Mouse (Mus musculus) gastrocnemius, postnatal 36 days (tissue): ENCODE results near the gene Apoc3. TPM values are rescaled to one million over a fixed set of nuclear protein-coding genes. Genes with fewer than 3 reads are reported as not detected.

Source experiments
- DNase-seq, 2 experiments: peaks; one replicate each; pipeline ENCODE4 v3.0.0; 2022
- intact Hi-C: fragments of 180-260 bp; cut with DNase I; formaldehyde crosslinking; loops from one replicate; pipeline ENCODE4 v1.15.1; 2025
- long read RNA-seq, 2 experiments: library from polyadenylated mRNA; stranded (forward); transcript quantifications; one replicate each; pipeline ENCODE4 v2.0.0; 2021
- total RNA-seq, 2 experiments: library from RNA; stranded (reverse); gene quantifications; 2 replicates each; pipeline ENCODE4 v1.2.3; 2021

The Apoc3 gene
- under 1 TPM; 0.44 to 0.89 TPM for total RNA-seq
- long read RNA-seq, experiment 1, result 0 reads
- long read RNA-seq, experiment 2, partial matches to known transcripts, result 2 of 2 reads
- long read RNA-seq, experiment 2, other reads (novel, unspliced or antisense), result 0 of 2 reads

DNA sequence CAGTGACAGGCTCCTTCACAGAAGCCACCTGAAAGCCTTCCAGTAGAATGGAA, at the start of gene Apoc3:
TSS of gene Apoc3 (minus strand) at position 41 of the 53 bp plus-strand sequence.
- DNase-seq, result no peak
- intact Hi-C loops, result no loop called here

GRCm38 (mm10) chr9:46282631-46283436, 47.4 kb upstream of the Apoc3 start, which contains the start of gene Bud13:
Gene Bud13 (plus strand): TSS chr9:46283008.
- peak; percentile 90 to 91 for DNase-seq
- intact Hi-C loops, result no loop called here

GRCm38 (mm10) chr9:46274494-46274893, 39.1 kb upstream of the Apoc3 start:
- intact Hi-C loops, result no loop called here
- no peak for DNase-seq

DNA sequence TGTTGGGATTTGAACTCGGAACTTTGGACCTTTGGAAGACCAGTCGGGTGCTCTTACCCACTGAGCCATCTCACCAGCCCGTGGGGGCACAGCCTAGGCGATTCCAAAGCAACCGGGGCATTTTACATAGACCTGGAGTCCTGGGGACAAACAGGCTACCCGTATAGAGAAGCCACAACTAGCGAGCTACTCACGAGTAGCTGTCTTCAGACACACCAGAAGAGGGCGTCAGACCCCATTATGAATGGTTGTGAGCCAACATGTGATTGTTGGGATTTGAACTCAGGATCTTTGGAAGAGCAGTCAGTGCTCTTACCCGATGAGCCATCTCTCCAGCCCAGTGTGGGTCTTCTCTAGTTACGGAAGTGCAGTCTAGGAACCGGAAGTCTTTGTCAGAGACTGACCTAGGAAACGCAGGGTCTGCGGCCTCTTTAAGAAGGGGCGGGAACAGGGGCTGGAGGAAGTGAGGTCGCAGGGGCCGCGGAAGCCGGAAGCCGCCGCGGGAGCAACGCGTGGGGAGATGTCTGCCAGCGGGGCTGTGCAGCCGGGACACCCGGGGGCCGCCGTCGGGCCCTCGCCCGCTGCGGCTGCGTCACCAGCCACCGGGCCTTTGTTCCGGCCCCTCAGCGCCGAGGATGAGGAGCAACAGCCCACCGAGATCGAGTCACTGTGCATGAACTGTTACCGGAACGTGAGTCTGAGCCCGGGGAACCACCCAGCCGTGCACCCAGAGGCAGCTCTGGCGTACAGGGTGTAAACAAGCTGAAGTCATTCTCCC, 37.4 kb upstream of the Apoc3 start, which contains the start of gene Zpr1:
TSS of gene Zpr1 (plus strand) at position 388 of the 778 bp plus-strand sequence.
- peak; percentile 78 to 82 for DNase-seq
- intact Hi-C loops, result no loop called here

GRCm38 (mm10) chr9:46272070-46272469, 36.6 kb upstream of the Apoc3 start:
- DNase-seq, result no peak
- intact Hi-C loops, result no loop called here

DNA sequence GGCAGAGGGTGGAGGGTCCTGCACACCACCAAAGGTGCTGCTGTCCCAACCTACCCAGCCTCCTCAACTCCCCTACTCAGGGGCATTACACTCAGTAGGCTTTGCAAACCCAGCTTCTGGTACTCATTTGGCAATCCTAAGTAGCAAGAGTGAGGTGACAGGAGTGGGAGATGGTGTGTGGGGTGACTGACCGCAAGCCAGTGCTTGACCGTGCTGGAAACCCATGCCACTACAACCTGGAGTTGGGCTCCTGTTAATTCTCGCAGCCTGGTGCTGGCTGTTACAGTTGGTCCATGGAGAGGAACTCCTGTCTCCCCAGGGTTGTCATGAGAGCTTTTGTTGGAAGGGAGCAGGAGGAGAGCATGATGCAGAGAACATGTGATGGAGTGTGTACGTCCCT, 35.3 kb upstream of the Apoc3 start:
- intact Hi-C loops, result no loop called here
- DNase-seq, result no peak

GRCm38 (mm10) chr9:46269125-46269524, 33.7 kb upstream of the Apoc3 start:
- no peak for DNase-seq
- intact Hi-C loops, result no loop called here

GRCm38 (mm10) chr9:46268343-46268873, 33.0 kb upstream of the Apoc3 start, which contains the start of gene Apoa5:
Gene Apoa5 (plus strand): TSS chr9:46268633.
- DNase-seq, result no peak
- intact Hi-C loops, result no loop called here

- DNase-seq, result no peak
- intact Hi-C loops, result no loop called here
Measured at GRCm38 (mm10) chr9:46261131-46261530, 25.7 kb upstream of the Apoc3 start.

GRCm38 (mm10) chr9:46259111-46259510, 23.7 kb upstream of the Apoc3 start:
- intact Hi-C loops, result no loop called here
- no peak for DNase-seq

GRCm38 (mm10) chr9:46257546-46257945, 22.1 kb upstream of the Apoc3 start:
- intact Hi-C loops, result no loop called here
- no peak for DNase-seq

DNA sequence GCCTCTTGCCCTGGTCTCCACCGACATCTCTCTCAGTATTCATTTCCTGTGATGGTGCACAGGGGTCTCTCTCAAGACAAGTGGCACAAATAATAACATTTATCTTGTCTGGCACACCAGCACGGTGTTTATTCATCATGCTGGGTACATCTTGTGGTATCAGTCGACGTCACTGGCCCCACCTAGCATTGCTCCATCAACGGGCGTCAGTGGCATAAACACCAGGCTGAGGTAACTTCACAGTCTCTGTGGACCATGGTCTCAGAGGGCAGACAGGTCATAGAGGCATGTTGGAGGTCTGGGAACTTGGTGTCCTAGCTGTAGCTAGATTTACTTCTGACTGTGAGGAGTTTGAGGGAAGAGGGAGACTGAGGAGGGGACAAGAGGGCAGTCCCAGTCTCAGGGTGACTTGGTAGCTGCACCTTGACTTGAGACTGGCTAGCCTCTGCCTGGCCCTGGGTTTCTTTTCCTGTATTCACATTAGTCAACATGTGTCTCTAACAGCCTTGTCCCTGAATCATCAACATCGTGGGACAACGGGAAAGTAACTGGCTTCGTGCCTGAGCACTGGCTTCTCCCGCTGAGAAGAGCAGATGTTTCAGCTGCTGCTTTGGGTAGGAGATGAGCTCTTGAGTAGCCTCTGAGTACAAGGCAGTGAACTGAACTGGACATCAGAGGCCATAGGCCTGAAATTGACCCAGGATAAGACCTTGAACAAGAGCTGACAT, 21.4 kb upstream of the Apoc3 start:
- intact Hi-C loops, result no loop called here
- DNase-seq, result no peak

- intact Hi-C loops, result no loop called here
Measured at GRCm38 (mm10) chr9:46256177-46256576, 20.7 kb upstream of the Apoc3 start.

GRCm38 (mm10) chr9:46246752-46247324, 11.4 kb upstream of the Apoc3 start:
- DNase-seq, result peak in 1 of 2 experiments; percentile 38
- intact Hi-C loops, result loop anchor here (1.0 to 2.0 kb wide), 2 partner anchors 16 to 244 kb away; no protein-coding TSS in a partner anchor

More at GRCm38 (mm10) chr9:46256177-46256576, 20.7 kb upstream of the Apoc3 start:
- DNase-seq, result no peak

DNA sequence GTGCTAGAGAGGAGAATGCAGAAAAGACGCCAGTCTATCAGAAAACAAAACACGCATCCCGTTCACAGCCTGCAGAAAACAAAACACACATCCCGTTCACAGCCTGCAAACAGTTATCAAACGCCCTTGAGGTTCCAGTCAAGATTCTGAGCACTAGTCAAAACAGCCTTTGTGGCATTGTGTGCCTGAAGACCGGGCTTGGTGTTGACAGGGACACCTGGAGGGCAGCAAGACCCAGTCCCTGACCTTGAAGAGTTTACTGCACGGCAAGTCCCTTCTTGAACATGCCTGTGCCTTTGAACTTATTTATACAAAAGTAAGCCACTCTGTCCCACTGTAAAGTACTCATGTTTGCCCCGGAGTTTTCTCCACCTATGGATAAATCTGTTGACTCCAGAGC, 8.1 kb upstream of the Apoc3 start:
- intact Hi-C loops, result no loop called here
- no peak for DNase-seq

GRCm38 (mm10) chr9:46243122-46243521, 7.7 kb upstream of the Apoc3 start:
- no peak for DNase-seq
- intact Hi-C loops, result no loop called here

- intact Hi-C loops, result no loop called here
- no peak for DNase-seq
Measured at GRCm38 (mm10) chr9:46241818-46242217, 6.4 kb upstream of the Apoc3 start.

DNA sequence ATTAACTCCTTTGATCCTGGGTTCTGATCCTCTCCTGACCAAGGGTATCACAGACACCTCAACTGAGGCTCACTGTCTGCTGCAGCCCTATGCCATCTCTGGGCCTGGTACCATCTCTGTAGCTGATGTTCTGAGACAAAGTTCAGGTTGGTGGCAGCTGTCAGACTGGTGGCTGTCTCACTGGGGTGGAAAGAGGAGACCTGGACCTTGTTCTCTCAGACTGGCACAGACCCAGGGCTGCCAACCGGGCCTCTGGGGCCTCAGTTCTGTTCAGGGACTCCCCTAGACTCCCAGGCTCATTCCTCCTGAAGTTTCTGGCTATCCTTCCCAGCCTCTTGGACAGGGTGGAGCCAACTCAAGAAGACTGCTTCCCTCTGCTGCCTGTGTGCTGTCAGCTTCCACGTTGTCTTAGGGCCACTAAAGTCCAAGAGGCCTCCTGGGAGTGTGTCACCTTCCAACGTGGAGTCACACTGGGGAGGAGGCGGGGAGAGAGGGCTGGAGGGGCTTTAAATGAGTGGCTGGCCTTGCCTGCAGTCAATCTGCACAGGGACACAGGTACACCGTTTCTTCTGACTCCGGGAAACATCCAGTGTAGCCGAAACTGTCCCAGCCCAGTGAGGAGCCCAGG, 5.2 kb upstream of the Apoc3 start, which contains the start of gene Apoa4:
TSS of gene Apoa4 (plus strand) at position 171 of the 628 bp plus-strand sequence.
- DNase-seq, result no peak
- intact Hi-C loops, result no loop called here

DNA sequence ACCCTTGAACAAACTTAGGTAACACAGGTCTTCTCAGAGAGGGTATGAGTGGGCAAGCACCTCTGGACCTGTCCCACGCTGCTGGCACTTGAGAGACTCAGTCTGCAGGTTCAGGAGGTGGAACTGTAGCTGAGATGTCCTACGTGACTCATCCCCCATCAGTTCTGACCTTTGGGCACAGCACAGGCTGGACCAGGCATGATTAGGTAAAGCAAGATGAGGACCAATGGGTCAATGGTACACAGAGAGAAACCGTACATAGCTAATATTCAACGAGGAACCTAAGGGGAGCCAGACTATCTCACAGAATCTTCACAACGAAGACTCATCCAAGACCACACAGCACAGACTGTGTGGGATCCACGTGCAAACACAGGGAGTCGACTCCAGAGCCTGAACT, 3.4 kb upstream of the Apoc3 start:
- no peak for DNase-seq
- intact Hi-C loops, result no loop called here

- intact Hi-C loops, result no loop called here
- no peak for DNase-seq
Measured at GRCm38 (mm10) chr9:46235649-46236048, 213 bp upstream of the Apoc3 start.
